Mouse (Mus musculus): Measurements from ENCODE around the gene Chst11.

- TF ChIP-seq POLR2A (IDR thresholded peaks at IDR 0.05; ENCODE audit: borderline replicate concordance, extremely low read depth, insufficient read depth, insufficient read length, poor library complexity, severe bottlenecking) (no peak), CTCF (IDR thresholded peaks at IDR 0.05; ENCODE audit: borderline replicate concordance, extremely low read depth, insufficient read depth, insufficient read length) (no peak)
Observed at GRCm38 (mm10) chr10:83116889-83117288, 131.6 kb downstream of the Chst11 start.
